Mouse (Mus musculus): Measurements from ENCODE around the gene Ttc9. TPM values are rescaled to one million over a fixed set of nuclear protein-coding genes. Genes with fewer than 3 reads are reported as not detected.

The Ttc9 gene
- 15.2 and 15.4 TPM in 2 replicates for polyA plus RNA-seq (2015; fragmentation: Nextera tagmentation; extraction: Ambion mirVana)

DNA sequence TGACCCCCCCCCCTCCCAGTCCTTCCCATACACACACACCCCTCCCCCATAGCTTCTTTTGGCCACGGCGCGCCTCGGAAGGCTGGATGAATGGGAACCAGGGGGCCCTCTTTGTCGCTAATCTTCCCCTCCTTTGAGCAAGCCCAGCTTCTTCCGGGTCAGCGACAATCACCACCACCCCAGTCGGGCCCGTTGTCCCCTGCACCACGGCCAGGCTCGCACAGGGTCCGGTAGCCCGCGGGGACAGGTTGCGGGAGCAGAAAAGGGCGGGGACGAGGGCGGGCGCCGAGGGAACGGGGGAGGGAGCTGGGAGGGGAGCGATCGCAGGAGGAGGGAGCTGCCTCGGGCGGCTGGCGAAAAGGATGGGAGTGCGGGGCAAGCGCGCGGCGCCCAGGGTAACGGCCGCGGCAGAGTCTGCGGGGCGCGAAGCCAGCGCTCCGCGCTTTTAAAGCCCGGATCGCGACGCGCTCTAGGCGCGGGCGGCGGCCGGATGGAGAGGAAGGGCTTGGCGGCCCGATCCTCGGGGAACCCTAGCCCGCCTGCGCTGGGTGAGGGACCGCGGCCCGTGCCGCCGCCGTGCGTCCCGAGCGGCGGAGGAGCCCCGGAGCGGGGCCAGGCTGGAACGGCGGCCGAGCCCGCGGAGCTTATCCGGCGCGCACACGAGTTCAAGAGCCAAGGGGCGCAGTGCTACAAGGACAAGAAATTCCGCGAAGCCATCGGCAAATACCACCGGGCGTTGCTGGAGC, at the start of gene Ttc9:
Ttc9 (plus strand) TSS at position 335 of the 746 bp plus-strand sequence.
- peak; percentile 85 for ATAC-seq (replicated peaks)
- Histone ChIP-seq H3K27ac (peak within 1 kb of the TSS; percentile 95), H3K9ac (peak within 1 kb of the TSS; percentile 88), H3K36me3 (replicated peaks) (no peaks in the 10 kb centered on the region), H3K27me3 (replicated peaks) (peaks cover 4% of the 10 kb centered on the region; the same call in 1 of the 2 replicates), H3K4me1 (peaks cover 27% of the 10 kb centered on the region), H3K4me2 (peak within 1 kb of the TSS; percentile 69), H3K9me3 (no peaks in the 10 kb centered on the region), H3K4me3 (peak within 1 kb of the TSS; percentile 81)
- WGBS: under 1% methylated on average over 81 of the region's 82 CpGs

DNA sequence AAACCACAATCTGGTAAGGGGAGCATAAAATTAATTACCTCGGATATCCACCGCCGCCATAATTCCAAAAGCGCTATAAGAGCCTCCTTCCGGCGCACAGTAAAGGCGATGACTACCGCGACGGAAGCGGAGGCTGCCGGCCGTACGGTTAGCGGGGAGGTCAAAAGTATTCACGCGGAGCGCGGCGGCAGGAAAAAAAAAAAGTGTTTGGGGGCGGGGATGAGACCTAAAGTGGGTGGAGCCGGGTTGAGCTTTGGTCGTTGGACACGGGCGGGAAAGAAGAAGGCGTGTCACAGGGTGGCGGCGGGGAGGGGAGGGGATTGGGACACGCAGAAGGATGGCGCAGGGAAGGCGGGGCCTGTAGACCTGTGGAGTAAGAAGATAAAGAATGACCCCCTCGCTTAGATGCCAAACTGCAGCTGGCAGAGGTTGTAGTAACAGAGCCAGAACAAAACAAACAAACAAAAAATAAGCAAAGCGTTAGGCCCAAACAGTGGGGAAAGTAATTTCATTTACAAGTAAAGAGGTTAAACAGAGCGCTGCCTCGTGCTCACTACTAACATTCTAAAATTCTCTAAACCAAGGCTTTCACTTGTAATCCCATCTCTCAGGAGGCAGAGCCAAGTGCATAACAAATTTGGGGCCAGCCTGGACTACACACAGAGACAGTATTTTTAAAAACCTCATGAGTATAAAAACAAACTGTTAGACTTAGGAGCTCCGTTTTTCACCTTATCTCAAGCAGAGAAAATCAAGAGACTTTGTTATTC, 36.0 kb upstream of the Ttc9 start, which contains the start of gene Med6:
Med6 (minus strand) TSS at position 107 of the 770 bp plus-strand sequence.
- Histone ChIP-seq H3K27me3 (replicated peaks) (peaks cover 3% of the 10 kb centered on the region; the same call in 1 of the 2 replicates), H3K27ac (peak within 1 kb of the TSS; percentile 69), H3K4me2 (peak within 1 kb of the TSS; percentile 64), H3K9ac (peak within 1 kb of the TSS; percentile 69), H3K4me3 (peak within 1 kb of the TSS; percentile 94), H3K4me1 (peaks cover 13% of the 10 kb centered on the region), H3K9me3 (no peaks in the 10 kb centered on the region), H3K36me3 (replicated peaks) (no peaks in the 10 kb centered on the region; the same call in 1 of the 2 replicates)
- WGBS: 3% methylated on average over 36 of the region's 36 CpGs
- ATAC-seq (replicated peaks): peak; percentile 98

DNA sequence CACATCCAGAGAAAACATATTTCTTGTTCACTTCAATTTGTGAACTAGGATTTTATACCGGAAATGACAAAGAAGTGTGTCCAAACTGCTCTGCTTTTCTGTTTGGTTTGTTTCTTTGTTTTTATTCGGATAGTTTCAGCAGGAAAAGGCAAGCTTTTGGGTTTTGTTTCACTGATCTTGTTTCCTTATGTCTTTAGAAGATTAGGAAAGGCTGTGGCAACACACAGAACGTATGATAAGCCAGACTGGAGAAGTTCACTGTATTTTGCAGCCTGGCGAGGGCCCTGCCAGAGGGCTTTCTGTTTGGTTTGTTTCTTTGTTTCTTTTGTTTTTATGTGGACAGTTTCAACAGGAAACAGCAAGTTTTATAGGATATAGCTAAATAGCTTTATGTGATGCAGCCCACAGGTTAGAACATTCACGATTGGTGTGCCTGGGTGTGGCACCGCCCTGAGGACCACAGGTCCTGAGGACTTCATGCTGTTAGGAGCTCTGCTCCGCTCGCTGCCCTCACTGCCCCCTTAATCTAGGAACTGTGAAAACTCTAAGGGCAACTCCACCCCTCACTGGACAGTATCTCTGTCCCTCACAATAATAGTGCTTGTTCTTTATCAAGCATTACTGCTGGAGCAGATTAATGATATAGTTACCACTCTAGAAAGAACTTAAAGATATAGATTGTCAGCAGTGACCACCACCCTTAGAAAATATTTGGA, 34.3 kb upstream of the Ttc9 start:
- Histone ChIP-seq H3K27me3 (replicated peaks) (peaks cover 7% of the 10 kb centered on the region), H3K9me3 (no peaks in the 10 kb centered on the region), H3K27ac (no peak overlapping the region), H3K36me3 (replicated peaks) (no peaks in the 10 kb centered on the region), H3K9ac (no peak overlapping the region), H3K4me1 (peaks cover 13% of the 10 kb centered on the region), H3K4me3 (no peak overlapping the region), H3K4me2 (no peak overlapping the region)
- no peak for ATAC-seq (replicated peaks)
- WGBS: 78% methylated on average over 8 of the region's 8 CpGs

- Histone ChIP-seq H3K9ac (no peak overlapping the region), H3K36me3 (replicated peaks) (no peaks in the 10 kb centered on the region), H3K27me3 (replicated peaks) (peaks cover 5% of the 10 kb centered on the region; the same call in 1 of the 2 replicates), H3K4me1 (no peaks in the 10 kb centered on the region), H3K9me3 (no peaks in the 10 kb centered on the region), H3K4me2 (no peak overlapping the region), H3K27ac (no peak overlapping the region), H3K4me3 (no peak overlapping the region)
- ATAC-seq (replicated peaks): no peak
- WGBS: 66% methylated on average over 5 of the region's 5 CpGs
Observed at GRCm38 (mm10) chr12:81604995-81605784, 25.9 kb upstream of the Ttc9 start.

DNA sequence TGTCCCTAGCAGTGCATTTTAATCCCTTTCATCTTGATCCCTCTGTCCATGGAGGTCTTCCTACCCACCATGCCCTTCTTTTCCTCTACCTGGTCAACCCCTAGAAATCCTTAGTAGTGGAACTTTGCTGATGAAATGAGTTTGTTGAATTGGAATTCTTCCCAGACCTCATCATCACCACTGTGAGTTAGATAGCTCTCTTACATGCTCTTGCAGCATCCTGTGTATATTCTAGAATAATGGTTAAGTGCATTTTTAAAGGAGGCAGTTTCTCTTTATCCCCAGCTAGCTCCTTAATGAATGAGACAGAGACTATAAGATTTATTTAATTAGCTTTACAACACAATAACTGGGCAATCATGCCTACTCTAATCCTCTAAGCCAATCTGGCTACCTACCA, 21.6 kb upstream of the Ttc9 start:
- Histone ChIP-seq H3K27ac (no peak overlapping the region), H3K4me3 (no peak overlapping the region), H3K36me3 (replicated peaks) (no peaks in the 10 kb centered on the region), H3K9ac (no peak overlapping the region), H3K4me2 (no peak overlapping the region), H3K9me3 (no peaks in the 10 kb centered on the region), H3K4me1 (no peaks in the 10 kb centered on the region), H3K27me3 (replicated peaks) (0 out of 2 replicates have a peak, but pooled peaks cover 2% of the 10 kb centered on the region)
- no peak for ATAC-seq (replicated peaks)

- H3K36me3 ChIP-seq (replicated peaks): no peaks in the 10 kb centered on the region
- H3K9me3 ChIP-seq: no peaks in the 10 kb centered on the region
- H3K27ac ChIP-seq: no peak overlapping the region
- no peak overlapping the region for H3K4me3 ChIP-seq
- no peak overlapping the region for H3K4me2 ChIP-seq
- 84% methylated on average over 6 of the region's 6 CpGs for WGBS
- no peaks in the 10 kb centered on the region for H3K4me1 ChIP-seq
- no peaks in the 10 kb centered on the region for H3K27me3 ChIP-seq (replicated peaks)
- no peak for ATAC-seq (replicated peaks)
- no peak overlapping the region for H3K9ac ChIP-seq
Observed at GRCm38 (mm10) chr12:81615807-81616206, 15.2 kb upstream of the Ttc9 start.

GRCm38 (mm10) chr12:81616980-81617379, 14.1 kb upstream of the Ttc9 start:
- no peaks in the 10 kb centered on the region for H3K4me1 ChIP-seq
- H3K9me3 ChIP-seq: no peaks in the 10 kb centered on the region
- WGBS: 77% methylated on average over 7 of the region's 7 CpGs
- no peak overlapping the region for H3K4me3 ChIP-seq
- H3K36me3 ChIP-seq (replicated peaks): no peaks in the 10 kb centered on the region
- no peak overlapping the region for H3K4me2 ChIP-seq
- H3K27me3 ChIP-seq (replicated peaks): no peaks in the 10 kb centered on the region
- H3K27ac ChIP-seq: no peak overlapping the region
- H3K9ac ChIP-seq: no peak overlapping the region
- ATAC-seq (replicated peaks): no peak

DNA sequence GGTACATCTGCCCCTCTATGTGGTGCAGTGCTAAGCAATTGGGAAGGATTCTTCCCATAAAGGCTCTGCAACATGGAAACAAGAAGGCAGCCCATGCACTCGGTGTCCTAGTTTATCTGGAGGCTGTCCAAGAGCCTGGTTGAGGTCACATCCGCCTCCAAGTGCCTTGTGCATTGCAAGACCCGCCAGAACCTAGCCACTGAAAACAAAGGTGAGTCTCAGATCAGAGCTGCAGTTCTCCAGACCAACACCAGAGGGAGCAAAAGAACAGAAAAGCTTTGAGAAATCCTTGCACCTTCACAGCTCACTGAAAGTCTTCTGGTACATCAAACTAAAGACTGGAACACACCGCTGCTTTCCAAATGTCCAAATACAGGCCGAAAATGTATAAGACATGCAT, 11.7 kb upstream of the Ttc9 start:
- WGBS: 11% methylated on average over 5 of the region's 5 CpGs
- ATAC-seq (replicated peaks): peak; percentile 3; the same call in 1 of the 2 replicates
- no peaks in the 10 kb centered on the region for H3K36me3 ChIP-seq (replicated peaks)
- H3K4me2 ChIP-seq: no peak overlapping the region
- no peak overlapping the region for H3K27ac ChIP-seq
- no peaks in the 10 kb centered on the region for H3K4me1 ChIP-seq
- H3K4me3 ChIP-seq: no peak overlapping the region
- H3K9me3 ChIP-seq: no peaks in the 10 kb centered on the region
- H3K9ac ChIP-seq: no peak overlapping the region
- no peaks in the 10 kb centered on the region for H3K27me3 ChIP-seq (replicated peaks)

DNA sequence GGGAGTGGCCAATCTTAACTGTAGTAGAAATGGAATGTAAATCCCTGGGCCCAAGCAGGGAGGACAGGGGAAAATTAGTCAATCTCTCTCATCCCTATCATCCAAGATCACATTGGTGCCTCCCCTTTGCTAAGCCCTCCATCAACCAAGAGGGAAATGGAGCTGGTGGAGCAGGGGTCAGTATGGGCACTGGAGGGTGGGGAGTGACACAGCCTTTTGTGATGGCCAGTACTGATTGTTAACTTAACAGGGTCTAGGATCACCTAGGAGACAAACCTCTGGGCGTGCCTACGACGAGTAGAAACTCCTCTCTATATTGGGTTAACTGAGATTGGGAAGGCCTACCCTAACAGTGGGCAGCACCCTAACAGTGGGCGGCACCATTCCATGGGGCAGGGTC, 7.7 kb upstream of the Ttc9 start:
- no peak for ATAC-seq (replicated peaks)
- H3K27me3 ChIP-seq (replicated peaks): no peaks in the 10 kb centered on the region
- H3K4me2 ChIP-seq: no peak overlapping the region
- 74% methylated on average over 4 of the region's 4 CpGs for WGBS
- H3K4me1 ChIP-seq: no peaks in the 10 kb centered on the region
- no peak overlapping the region for H3K27ac ChIP-seq
- H3K9me3 ChIP-seq: no peaks in the 10 kb centered on the region
- no peak overlapping the region for H3K9ac ChIP-seq
- H3K36me3 ChIP-seq (replicated peaks): no peaks in the 10 kb centered on the region
- H3K4me3 ChIP-seq: no peak overlapping the region

DNA sequence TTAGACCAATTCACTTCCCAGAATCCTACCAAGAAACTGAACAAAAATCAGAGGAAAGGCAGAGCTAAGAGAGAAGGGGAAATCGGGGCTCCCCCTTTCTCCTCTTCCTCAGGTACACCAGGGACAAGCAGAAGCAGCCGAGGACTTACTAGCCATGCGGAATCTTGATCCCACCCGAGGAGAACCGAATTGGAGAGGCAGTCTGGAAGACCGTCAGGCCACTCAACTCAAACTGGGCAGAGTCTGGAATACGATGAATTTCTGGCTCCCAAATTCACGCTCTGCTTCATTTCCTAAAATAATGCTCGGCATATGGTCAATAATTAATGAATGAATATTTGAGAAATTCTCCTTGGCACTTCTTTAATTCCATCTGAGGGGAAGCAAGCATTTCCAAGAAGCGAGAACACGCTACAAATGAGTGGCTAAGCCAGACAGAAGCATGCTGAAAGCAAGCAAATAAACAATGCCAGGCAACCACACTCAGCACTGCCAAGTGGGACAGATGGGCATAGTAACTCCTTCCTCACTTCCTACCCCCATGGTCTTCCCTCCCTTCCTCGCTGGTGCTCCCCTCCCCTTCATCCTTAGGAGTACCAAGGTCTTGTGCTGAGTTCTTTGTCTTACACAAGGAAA, 4.7 kb upstream of the Ttc9 start:
- no peak overlapping the region for H3K4me3 ChIP-seq
- peaks cover 8% of the 10 kb centered on the region; the same call in 1 of the 2 replicates for H3K4me1 ChIP-seq
- H3K4me2 ChIP-seq: no peak overlapping the region
- H3K9me3 ChIP-seq: no peaks in the 10 kb centered on the region
- H3K9ac ChIP-seq: no peak overlapping the region
- H3K27ac ChIP-seq: no peak overlapping the region
- ATAC-seq (replicated peaks): no peak
- H3K36me3 ChIP-seq (replicated peaks): no peaks in the 10 kb centered on the region
- WGBS: 77% methylated on average over 12 of the region's 12 CpGs
- H3K27me3 ChIP-seq (replicated peaks): peaks cover 4% of the 10 kb centered on the region; the same call in 1 of the 2 replicates

DNA sequence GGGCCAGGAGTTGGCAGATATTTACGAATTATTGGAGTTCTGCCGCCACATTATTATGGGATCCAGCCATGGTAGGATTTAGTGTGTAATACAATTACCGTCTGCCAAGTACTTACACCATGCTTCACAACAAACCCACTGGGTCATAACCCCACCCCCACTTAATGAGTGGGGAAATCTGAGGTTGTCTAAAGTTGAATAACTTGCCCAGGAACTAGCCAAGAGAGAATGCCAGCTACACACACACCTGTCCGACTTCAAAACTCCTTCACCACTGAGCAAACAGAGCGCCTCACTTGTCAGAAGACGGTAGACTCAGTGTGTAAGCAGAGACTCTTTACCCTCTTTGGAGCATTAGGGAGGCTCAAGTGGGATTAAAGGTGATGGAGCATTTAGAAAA, 3.6 kb upstream of the Ttc9 start:
- H3K36me3 ChIP-seq (replicated peaks): no peaks in the 10 kb centered on the region
- no peak for ATAC-seq (replicated peaks)
- peaks cover 4% of the 10 kb centered on the region; the same call in 1 of the 2 replicates for H3K27me3 ChIP-seq (replicated peaks)
- no peak overlapping the region for H3K4me3 ChIP-seq
- no peak overlapping the region for H3K9ac ChIP-seq
- no peaks in the 10 kb centered on the region for H3K9me3 ChIP-seq
- no peak overlapping the region for H3K4me2 ChIP-seq
- WGBS: 83% methylated on average over 6 of the region's 6 CpGs
- H3K27ac ChIP-seq: no peak overlapping the region
- H3K4me1 ChIP-seq: peaks cover 13% of the 10 kb centered on the region

Data from midbrain, embryonic 15.5 days (tissue).